Mouse (Mus musculus): ENCODE data around the gene Rbm15b. TPM values are rescaled to one million over a fixed set of nuclear protein-coding genes. Genes with fewer than 3 reads are reported as not detected.
A peak's percentile ranks its signal among the peaks of the same experiment; 100 is the strongest.

The Rbm15b gene
- 14.8 and 16.1 TPM in 2 replicates for polyA plus RNA-seq (2014; fragmentation: Nextera tagmentation; extraction: Ambion mirVana)

GRCm38 (mm10) chr9:106886828-106887702, at the start of gene Rbm15b:
Gene Rbm15b, minus strand, starts transcription at chr9:106887428.
- ATAC-seq (replicated peaks; ENCODE audit: low FRiP score, low TSS enrichment, low read depth) = peak; percentile 73
- Histone ChIP-seq H3K27me3 (replicated peaks; ENCODE audit: control insufficient read depth, insufficient read depth, low read length) (no peaks in the 10 kb centered on the region), H3K4me1 (replicated peaks; ENCODE audit: control insufficient read depth, insufficient read depth, low read length) (peaks cover 40% of the 10 kb centered on the region)

GRCm38 (mm10) chr9:106934998-106935397, 47.8 kb upstream of the Rbm15b start:
- H3K9ac ChIP-seq (ENCODE audit: low read length) = no peak overlapping the region
- no peak overlapping the region for H3K27ac ChIP-seq (ENCODE audit: low read depth)
- H3K4me3 ChIP-seq (ENCODE audit: low read depth, low read length) = no peak overlapping the region
- no peaks in the 10 kb centered on the region for H3K9me3 ChIP-seq (ENCODE audit: control insufficient read depth, low read length)
- H3K4me2 ChIP-seq (ENCODE audit: low read length) = no peak overlapping the region
- 87% methylated on average over 1 of the region's 1 CpGs for WGBS
- ATAC-seq (replicated peaks; ENCODE audit: low FRiP score, low TSS enrichment, low read depth) (no peak), DNase-seq (ENCODE audit: low spot score) (no peak)
- H3K36me3 ChIP-seq (ENCODE audit: control insufficient read depth, insufficient read depth, low read length) = no peaks in the 10 kb centered on the region
- H3K27me3 ChIP-seq (replicated peaks; ENCODE audit: control insufficient read depth, insufficient read depth, low read length) = no peaks in the 10 kb centered on the region
- H3K4me1 ChIP-seq (replicated peaks; ENCODE audit: control insufficient read depth, insufficient read depth, low read length) = no peaks in the 10 kb centered on the region

More at GRCm38 (mm10) chr9:106886828-106887702, at the start of gene Rbm15b:
- Histone ChIP-seq H3K27ac (ENCODE audit: low read depth) (peak within 1 kb of the TSS; percentile 85), H3K9ac (ENCODE audit: low read length) (peak within 1 kb of the TSS; percentile 96), H3K4me2 (ENCODE audit: low read length) (peak within 1 kb of the TSS; percentile 98), H3K4me3 (ENCODE audit: low read depth, low read length) (peak within 1 kb of the TSS; percentile 87), H3K36me3 (ENCODE audit: control insufficient read depth, insufficient read depth, low read length) (peaks cover 55% of the 10 kb centered on the region), H3K9me3 (ENCODE audit: control insufficient read depth, low read length) (no peaks in the 10 kb centered on the region)
- 3% methylated on average over 85 of the region's 101 CpGs for WGBS
- DNase-seq (ENCODE audit: low spot score) = peak; percentile 96

DNA sequence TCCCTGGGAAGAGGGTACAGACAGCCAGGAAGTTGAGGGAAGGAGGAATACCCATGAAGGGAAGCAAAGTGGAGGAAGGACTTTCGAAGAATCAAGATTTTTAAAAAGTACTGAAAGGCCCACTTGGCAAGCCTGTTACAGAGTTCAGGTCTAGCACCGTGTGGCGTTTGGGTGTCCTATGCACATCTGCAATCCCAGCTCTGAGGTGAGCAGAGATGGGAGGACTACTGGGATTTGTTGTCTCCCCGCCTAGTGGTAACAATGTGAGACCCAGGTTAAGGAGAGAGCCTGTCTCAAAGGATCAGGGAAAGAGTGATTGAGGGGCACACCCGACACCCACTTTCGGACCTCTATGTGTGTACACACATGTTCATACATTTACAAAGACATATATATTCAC, 27.6 kb upstream of the Rbm15b start:
- Histone ChIP-seq H3K4me2 (ENCODE audit: low read length) (no peak overlapping the region), H3K27me3 (replicated peaks; ENCODE audit: control insufficient read depth, insufficient read depth, low read length) (no peaks in the 10 kb centered on the region), H3K9me3 (ENCODE audit: control insufficient read depth, low read length) (no peaks in the 10 kb centered on the region), H3K4me3 (ENCODE audit: low read depth, low read length) (no peak overlapping the region), H3K4me1 (replicated peaks; ENCODE audit: control insufficient read depth, insufficient read depth, low read length) (no peaks in the 10 kb centered on the region), H3K9ac (ENCODE audit: low read length) (no peak overlapping the region), H3K27ac (ENCODE audit: low read depth) (no peak overlapping the region), H3K36me3 (ENCODE audit: control insufficient read depth, insufficient read depth, low read length) (no peaks in the 10 kb centered on the region)
- ATAC-seq (replicated peaks; ENCODE audit: low FRiP score, low TSS enrichment, low read depth) = no peak
- no peak for DNase-seq (ENCODE audit: low spot score)
- 82% methylated on average over 6 of the region's 6 CpGs for WGBS

GRCm38 (mm10) chr9:106913759-106914158, 26.5 kb upstream of the Rbm15b start:
- H3K9ac ChIP-seq (ENCODE audit: low read length) = no peak overlapping the region
- WGBS = 8% methylated on average over 1 of the region's 1 CpGs
- H3K4me2 ChIP-seq (ENCODE audit: low read length) = no peak overlapping the region
- H3K4me3 ChIP-seq (ENCODE audit: low read depth, low read length) = no peak overlapping the region
- H3K4me1 ChIP-seq (replicated peaks; ENCODE audit: control insufficient read depth, insufficient read depth, low read length) = no peaks in the 10 kb centered on the region
- ATAC-seq (replicated peaks; ENCODE audit: low FRiP score, low TSS enrichment, low read depth) = no peak
- no peaks in the 10 kb centered on the region for H3K9me3 ChIP-seq (ENCODE audit: control insufficient read depth, low read length)
- no peak for DNase-seq (ENCODE audit: low spot score)
- no peaks in the 10 kb centered on the region for H3K36me3 ChIP-seq (ENCODE audit: control insufficient read depth, insufficient read depth, low read length)
- H3K27me3 ChIP-seq (replicated peaks; ENCODE audit: control insufficient read depth, insufficient read depth, low read length) = no peaks in the 10 kb centered on the region
- no peak overlapping the region for H3K27ac ChIP-seq (ENCODE audit: low read depth)

DNA sequence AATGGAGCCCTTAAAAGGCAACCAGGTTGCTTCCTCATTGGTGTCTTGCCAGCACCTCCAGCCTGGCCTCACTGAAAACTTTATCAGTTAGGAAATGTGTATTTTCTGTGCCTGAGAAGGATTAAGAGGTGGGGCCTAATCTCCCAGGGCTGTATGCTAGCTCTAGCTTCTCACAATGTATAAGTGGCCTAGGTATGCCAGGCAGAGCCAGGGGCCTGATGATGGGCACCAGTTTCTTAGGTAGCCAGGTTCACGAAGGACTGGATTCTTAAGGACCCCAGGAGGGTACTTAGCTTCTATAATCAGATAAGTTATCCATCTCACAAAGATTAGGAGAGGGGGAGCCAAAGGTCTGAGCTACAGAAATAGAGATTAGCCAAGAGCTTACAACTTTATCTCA, 24.4 kb upstream of the Rbm15b start:
- no peak overlapping the region for H3K4me2 ChIP-seq (ENCODE audit: low read length)
- no peak overlapping the region for H3K27ac ChIP-seq (ENCODE audit: low read depth)
- DNase-seq (ENCODE audit: low spot score) = no peak
- no peaks in the 10 kb centered on the region for H3K36me3 ChIP-seq (ENCODE audit: control insufficient read depth, insufficient read depth, low read length)
- no peaks in the 10 kb centered on the region for H3K27me3 ChIP-seq (replicated peaks; ENCODE audit: control insufficient read depth, insufficient read depth, low read length)
- no peak overlapping the region for H3K4me3 ChIP-seq (ENCODE audit: low read depth, low read length)
- ATAC-seq (replicated peaks; ENCODE audit: low FRiP score, low TSS enrichment, low read depth) = no peak
- H3K9me3 ChIP-seq (ENCODE audit: control insufficient read depth, low read length) = no peaks in the 10 kb centered on the region
- no peak overlapping the region for H3K9ac ChIP-seq (ENCODE audit: low read length)
- 64% methylated on average over 1 of the region's 1 CpGs for WGBS
- no peaks in the 10 kb centered on the region for H3K4me1 ChIP-seq (replicated peaks; ENCODE audit: control insufficient read depth, insufficient read depth, low read length)

- 37% methylated on average over 5 of the region's 5 CpGs for WGBS
- H3K4me3 ChIP-seq (ENCODE audit: low read depth, low read length) = no peak overlapping the region
- no peaks in the 10 kb centered on the region for H3K9me3 ChIP-seq (ENCODE audit: control insufficient read depth, low read length)
- no peak overlapping the region for H3K27ac ChIP-seq (ENCODE audit: low read depth)
- peak; percentile 62; the same call in 1 of the 2 replicates for ATAC-seq (replicated peaks; ENCODE audit: low FRiP score, low TSS enrichment, low read depth)
- H3K4me2 ChIP-seq (ENCODE audit: low read length) = no peak overlapping the region
- H3K27me3 ChIP-seq (replicated peaks; ENCODE audit: control insufficient read depth, insufficient read depth, low read length) = no peaks in the 10 kb centered on the region
- DNase-seq (ENCODE audit: low spot score) = no peak
- H3K9ac ChIP-seq (ENCODE audit: low read length) = no peak overlapping the region
- H3K36me3 ChIP-seq (ENCODE audit: control insufficient read depth, insufficient read depth, low read length) = no peaks in the 10 kb centered on the region
- H3K4me1 ChIP-seq (replicated peaks; ENCODE audit: control insufficient read depth, insufficient read depth, low read length) = no peaks in the 10 kb centered on the region
Observed at GRCm38 (mm10) chr9:106908715-106909114, 21.5 kb upstream of the Rbm15b start.

DNA sequence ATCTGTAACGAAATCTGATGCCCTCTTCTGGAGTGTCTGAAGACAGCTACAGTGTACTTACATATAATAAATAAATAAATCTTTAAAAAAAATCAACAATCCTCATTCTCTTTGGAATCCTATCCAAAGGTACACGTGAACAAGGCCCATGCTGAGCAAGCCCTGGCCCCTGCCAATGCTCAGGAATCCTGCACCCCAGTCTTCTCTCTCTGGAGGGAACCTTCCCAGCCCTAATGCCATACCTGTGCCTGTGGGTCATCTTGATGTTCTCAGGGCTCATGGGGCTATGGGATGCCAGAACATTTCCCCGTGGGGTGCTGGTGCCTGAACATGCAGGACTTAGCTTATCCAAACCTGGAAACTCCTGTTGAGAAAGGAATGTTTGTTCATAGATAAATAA, 20.9 kb upstream of the Rbm15b start:
- WGBS = 66% methylated on average over 3 of the region's 3 CpGs

DNA sequence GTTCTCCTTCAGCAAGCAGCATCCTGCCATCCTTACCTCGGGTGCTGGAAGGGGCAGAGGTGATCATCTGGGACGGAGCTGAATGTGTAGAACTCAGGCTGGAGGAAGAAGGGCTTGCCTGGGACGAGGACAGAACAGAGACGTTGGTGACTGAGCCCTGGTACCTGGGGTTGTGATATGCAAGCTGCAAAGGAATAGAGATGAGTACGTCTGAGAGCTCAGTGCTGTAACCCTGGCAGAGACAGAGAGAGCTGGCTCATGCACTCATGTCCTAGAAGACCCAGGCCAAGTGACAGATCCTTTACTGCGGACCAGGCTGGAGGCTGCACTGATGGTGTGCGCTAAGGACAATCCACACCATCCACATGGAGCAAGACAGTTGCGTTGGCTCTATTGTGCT, 19.4 kb upstream of the Rbm15b start:
- no peak for DNase-seq (ENCODE audit: low spot score)
- 84% methylated on average over 8 of the region's 8 CpGs for WGBS

More for the DNA sequence above, 20.9 kb upstream of the Rbm15b start:
- Histone ChIP-seq H3K9me3 (ENCODE audit: control insufficient read depth, low read length) (no peaks in the 10 kb centered on the region), H3K9ac (ENCODE audit: low read length) (no peak overlapping the region), H3K4me3 (ENCODE audit: low read depth, low read length) (no peak overlapping the region), H3K27me3 (replicated peaks; ENCODE audit: control insufficient read depth, insufficient read depth, low read length) (no peaks in the 10 kb centered on the region), H3K36me3 (ENCODE audit: control insufficient read depth, insufficient read depth, low read length) (no peaks in the 10 kb centered on the region), H3K4me2 (ENCODE audit: low read length) (no peak overlapping the region), H3K27ac (ENCODE audit: low read depth) (no peak overlapping the region), H3K4me1 (replicated peaks; ENCODE audit: control insufficient read depth, insufficient read depth, low read length) (no peaks in the 10 kb centered on the region)
- DNase-seq (ENCODE audit: low spot score) = no peak
- no peak for ATAC-seq (replicated peaks; ENCODE audit: low FRiP score, low TSS enrichment, low read depth)

GRCm38 (mm10) chr9:106903791-106904134, 16.5 kb upstream of the Rbm15b start:
- no peak for DNase-seq (ENCODE audit: low spot score)
- Histone ChIP-seq H3K27ac (ENCODE audit: low read depth) (no peak overlapping the region), H3K9me3 (ENCODE audit: control insufficient read depth, low read length) (no peaks in the 10 kb centered on the region), H3K4me3 (ENCODE audit: low read depth, low read length) (no peak overlapping the region), H3K4me1 (replicated peaks; ENCODE audit: control insufficient read depth, insufficient read depth, low read length) (no peaks in the 10 kb centered on the region), H3K36me3 (ENCODE audit: control insufficient read depth, insufficient read depth, low read length) (no peaks in the 10 kb centered on the region), H3K9ac (ENCODE audit: low read length) (no peak overlapping the region), H3K4me2 (ENCODE audit: low read length) (no peak overlapping the region), H3K27me3 (replicated peaks; ENCODE audit: control insufficient read depth, insufficient read depth, low read length) (no peaks in the 10 kb centered on the region)
- 10% methylated on average over 1 of the region's 1 CpGs for WGBS
- no peak for ATAC-seq (replicated peaks; ENCODE audit: low FRiP score, low TSS enrichment, low read depth)

More for the DNA sequence above, 19.4 kb upstream of the Rbm15b start:
- Histone ChIP-seq H3K27me3 (replicated peaks; ENCODE audit: control insufficient read depth, insufficient read depth, low read length) (no peaks in the 10 kb centered on the region), H3K27ac (ENCODE audit: low read depth) (no peak overlapping the region), H3K36me3 (ENCODE audit: control insufficient read depth, insufficient read depth, low read length) (no peaks in the 10 kb centered on the region), H3K9ac (ENCODE audit: low read length) (no peak overlapping the region), H3K4me2 (ENCODE audit: low read length) (no peak overlapping the region), H3K4me3 (ENCODE audit: low read depth, low read length) (no peak overlapping the region), H3K4me1 (replicated peaks; ENCODE audit: control insufficient read depth, insufficient read depth, low read length) (no peaks in the 10 kb centered on the region), H3K9me3 (ENCODE audit: control insufficient read depth, low read length) (no peaks in the 10 kb centered on the region)
- ATAC-seq (replicated peaks; ENCODE audit: low FRiP score, low TSS enrichment, low read depth) = no peak
